Mouse (Mus musculus): ENCODE data around the gene Urgcp. TPM values are rescaled to one million over a fixed set of nuclear protein-coding genes. Genes with fewer than 3 reads are reported as not detected.

The Urgcp gene
- total and polyA plus RNA-seq, 2 experiments from 2014 or later = 32.8 to 61.5 TPM

DNA sequence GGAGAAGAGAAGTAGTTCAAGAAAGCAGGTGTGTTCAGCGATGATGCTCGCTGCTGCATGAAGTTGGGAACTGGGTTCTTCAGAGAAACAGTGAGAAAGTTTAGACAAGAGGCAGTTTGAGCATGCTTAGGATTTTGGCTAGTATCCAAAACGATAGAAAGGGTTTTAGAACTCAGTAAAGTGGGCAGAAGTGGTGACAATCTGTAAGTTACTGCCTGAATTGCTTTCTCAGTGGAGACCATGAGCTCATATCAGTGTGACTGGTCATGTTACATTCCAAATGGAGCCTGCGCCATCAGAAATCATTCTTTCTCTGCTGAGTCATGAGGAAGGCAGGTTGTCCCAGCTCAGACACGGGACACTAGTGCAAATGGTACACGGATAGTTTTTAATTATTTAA, 3.8 kb upstream of the Urgcp start:
- no peak overlapping the region for H3K4me3 ChIP-seq (ENCODE audit: low read length)
- no peak overlapping the region for H3K9ac ChIP-seq (replicated peaks; ENCODE audit: low read length)
- no peak overlapping the region for H3K27ac ChIP-seq
- no peak for TF ChIP-seq CTCF (IDR thresholded peaks at IDR 0.05; ENCODE audit: low read depth)
- DNase-seq (ENCODE audit: low spot score) (no peak), ATAC-seq (no peak)
- no peaks in the 10 kb centered on the region for H3K9me3 ChIP-seq (ENCODE audit: low read length)
- no peaks in the 10 kb centered on the region for H3K27me3 ChIP-seq (ENCODE audit: insufficient read depth, low read length)
- WGBS = 87% methylated on average over 6 of the region's 6 CpGs
- no peak overlapping the region for H3K4me2 ChIP-seq (ENCODE audit: low read depth, low read length)
- H3K36me3 ChIP-seq (ENCODE audit: insufficient read depth, low read length) = peaks cover 13% of the 10 kb centered on the region
- H3K4me1 ChIP-seq (ENCODE audit: insufficient read depth, low read length) = no peaks in the 10 kb centered on the region; the same call in 1 of the 2 replicates

- Histone ChIP-seq H3K4me3 (ENCODE audit: low read length) (peak overlapping the region; percentile 52), H3K4me2 (ENCODE audit: low read depth, low read length) (peak overlapping the region; percentile 73), H3K9me3 (ENCODE audit: low read length) (no peaks in the 10 kb centered on the region), H3K27me3 (ENCODE audit: insufficient read depth, low read length) (no peaks in the 10 kb centered on the region), H3K9ac (replicated peaks; ENCODE audit: low read length) (peak overlapping the region; percentile 65), H3K27ac (peak overlapping the region; percentile 93; the same call in 1 of the 2 replicates), H3K36me3 (ENCODE audit: insufficient read depth, low read length) (no peaks in the 10 kb centered on the region), H3K4me1 (ENCODE audit: insufficient read depth, low read length) (no peaks in the 10 kb centered on the region; the same call in 1 of the 2 replicates)
- WGBS = 13% methylated on average over 6 of the region's 6 CpGs
- no peak for TF ChIP-seq CTCF (IDR thresholded peaks at IDR 0.05; ENCODE audit: low read depth)
- ATAC-seq = peak; percentile 33; the same call in 1 of the 2 replicates
- no peak for DNase-seq (ENCODE audit: low spot score)
These were observed 432 bp upstream of the Urgcp start for GRCm38 (mm10) chr11:5762633-5762982.

DNA sequence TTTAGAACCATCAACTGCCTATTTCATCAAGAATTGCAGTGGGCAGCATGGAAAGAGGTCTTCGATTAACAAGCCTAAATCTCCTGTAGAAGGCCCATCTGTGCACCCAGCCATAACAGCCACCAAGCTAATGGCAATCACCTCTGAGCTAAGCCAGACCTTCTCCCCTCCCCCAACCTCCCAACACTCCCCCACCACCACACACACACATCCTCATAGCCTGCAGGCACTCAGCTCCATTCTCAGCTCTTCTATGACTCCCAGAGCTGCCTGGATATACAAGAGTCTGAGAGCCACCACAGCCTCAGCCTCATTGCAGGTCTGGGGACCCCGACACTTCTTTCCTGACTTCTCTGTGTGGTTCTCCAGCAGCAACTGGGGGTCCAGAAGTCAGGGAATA, 8.4 kb downstream of the Urgcp start:
- Histone ChIP-seq H3K4me1 (ENCODE audit: insufficient read depth, low read length) (no peaks in the 10 kb centered on the region), H3K4me2 (ENCODE audit: low read depth, low read length) (no peak overlapping the region), H3K9ac (replicated peaks; ENCODE audit: low read length) (no peak overlapping the region), H3K27me3 (ENCODE audit: insufficient read depth, low read length) (no peaks in the 10 kb centered on the region), H3K9me3 (ENCODE audit: low read length) (no peaks in the 10 kb centered on the region), H3K36me3 (ENCODE audit: insufficient read depth, low read length) (no peaks in the 10 kb centered on the region), H3K27ac (no peak overlapping the region), H3K4me3 (ENCODE audit: low read length) (no peak overlapping the region)
- WGBS = 95% methylated on average over 2 of the region's 2 CpGs
- no peak for ATAC-seq
- TF ChIP-seq CTCF (IDR thresholded peaks at IDR 0.05; ENCODE audit: low read depth) = no peak
- DNase-seq (ENCODE audit: low spot score) = no peak

- H3K9me3 ChIP-seq (ENCODE audit: low read length) = no peaks in the 10 kb centered on the region
- H3K4me2 ChIP-seq (ENCODE audit: low read depth, low read length) = no peak overlapping the region
- no peak overlapping the region for H3K4me3 ChIP-seq (ENCODE audit: low read length)
- H3K36me3 ChIP-seq (ENCODE audit: insufficient read depth, low read length) = no peaks in the 10 kb centered on the region
- no peak for ATAC-seq
- H3K27ac ChIP-seq = no peak overlapping the region
- 0 out of 2 replicates have a peak, but pooled peaks cover 3% of the 10 kb centered on the region for H3K4me1 ChIP-seq (ENCODE audit: insufficient read depth, low read length)
- no peak for DNase-seq (ENCODE audit: low spot score)
- no peak for TF ChIP-seq CTCF (IDR thresholded peaks at IDR 0.05; ENCODE audit: low read depth)
- WGBS = 72% methylated on average over 2 of the region's 2 CpGs
- H3K9ac ChIP-seq (replicated peaks; ENCODE audit: low read length) = no peak overlapping the region
- H3K27me3 ChIP-seq (ENCODE audit: insufficient read depth, low read length) = no peaks in the 10 kb centered on the region
These were observed 17.2 kb downstream of the Urgcp start for GRCm38 (mm10) chr11:5744951-5745350.

- H3K27me3 ChIP-seq (ENCODE audit: insufficient read depth, low read length) = no peaks in the 10 kb centered on the region
- H3K9me3 ChIP-seq (ENCODE audit: low read length) = no peaks in the 10 kb centered on the region
- WGBS = 79% methylated on average over 7 of the region's 7 CpGs
- no peaks in the 10 kb centered on the region for H3K36me3 ChIP-seq (ENCODE audit: insufficient read depth, low read length)
- ATAC-seq (no peak), DNase-seq (ENCODE audit: low spot score) (no peak)
- no peak overlapping the region for H3K4me3 ChIP-seq (ENCODE audit: low read length)
- peak; percentile 36 for TF ChIP-seq CTCF (IDR thresholded peaks at IDR 0.05; ENCODE audit: low read depth)
- no peak overlapping the region for H3K4me2 ChIP-seq (ENCODE audit: low read depth, low read length)
- H3K4me1 ChIP-seq (ENCODE audit: insufficient read depth, low read length) = 0 out of 2 replicates have a peak, but pooled peaks cover 7% of the 10 kb centered on the region
- no peak overlapping the region for H3K27ac ChIP-seq
- H3K9ac ChIP-seq (replicated peaks; ENCODE audit: low read length) = no peak overlapping the region
These were observed 20.1 kb downstream of the Urgcp start for GRCm38 (mm10) chr11:5742106-5742505.

GRCm38 (mm10) chr11:5740965-5741627, 21.1 kb downstream of the Urgcp start:
- DNase-seq (ENCODE audit: low spot score) (peak; percentile 82), ATAC-seq (peak; percentile 93)
- H3K4me2 ChIP-seq (ENCODE audit: low read depth, low read length) = peak overlapping the region; percentile 86
- TF ChIP-seq CTCF (IDR thresholded peaks at IDR 0.05; ENCODE audit: low read depth) = no peak
- peak overlapping the region; percentile 88 for H3K4me3 ChIP-seq (ENCODE audit: low read length)
- peak overlapping the region; percentile 96 for H3K9ac ChIP-seq (replicated peaks; ENCODE audit: low read length)
- H3K36me3 ChIP-seq (ENCODE audit: insufficient read depth, low read length) = no peaks in the 10 kb centered on the region
- peak overlapping the region; percentile 94 for H3K27ac ChIP-seq
- H3K4me1 ChIP-seq (ENCODE audit: insufficient read depth, low read length) = 0 out of 2 replicates have a peak, but pooled peaks cover 7% of the 10 kb centered on the region
- H3K27me3 ChIP-seq (ENCODE audit: insufficient read depth, low read length) = no peaks in the 10 kb centered on the region
- H3K9me3 ChIP-seq (ENCODE audit: low read length) = no peaks in the 10 kb centered on the region
- WGBS = under 1% methylated on average over 34 of the region's 50 CpGs

DNA sequence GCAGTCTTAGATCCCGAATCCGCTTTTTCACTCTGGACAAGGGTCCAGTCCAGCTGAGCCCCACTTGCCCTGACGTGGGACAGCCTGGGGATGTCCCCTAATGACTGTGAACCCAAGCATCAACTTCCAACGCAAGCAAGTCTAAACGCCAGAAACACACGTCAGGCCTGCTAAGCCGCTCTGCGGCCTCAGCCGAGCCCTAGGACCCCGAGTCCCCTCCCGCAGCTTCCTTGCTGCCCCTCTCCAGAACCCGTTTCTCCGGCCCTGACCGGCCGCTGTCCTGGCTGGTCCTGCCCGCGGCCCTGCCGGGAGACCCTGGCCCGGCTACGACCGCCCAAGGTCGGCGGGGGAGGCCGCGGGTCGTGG, 21.6 kb downstream of the Urgcp start:
- Histone ChIP-seq H3K27ac (peak overlapping the region; percentile 94), H3K9me3 (ENCODE audit: low read length) (no peaks in the 10 kb centered on the region), H3K36me3 (ENCODE audit: insufficient read depth, low read length) (no peaks in the 10 kb centered on the region), H3K4me1 (ENCODE audit: insufficient read depth, low read length) (0 out of 2 replicates have a peak, but pooled peaks cover 7% of the 10 kb centered on the region), H3K4me3 (ENCODE audit: low read length) (peak overlapping the region; percentile 88), H3K4me2 (ENCODE audit: low read depth, low read length) (peak overlapping the region; percentile 86), H3K27me3 (ENCODE audit: insufficient read depth, low read length) (no peaks in the 10 kb centered on the region), H3K9ac (replicated peaks; ENCODE audit: low read length) (peak overlapping the region; percentile 96)
- WGBS = under 1% methylated on average over 26 of the region's 26 CpGs
- DNase-seq (ENCODE audit: low spot score) (peak; percentile 64), ATAC-seq (peak; percentile 81)
- no peak for TF ChIP-seq CTCF (IDR thresholded peaks at IDR 0.05; ENCODE audit: low read depth)

Measured in hindbrain, postnatal 0 days (tissue).